Mouse (Mus musculus): ENCODE measurements around the gene Slc1a5. TPM values are rescaled to one million over a fixed set of nuclear protein-coding genes. Genes with fewer than 3 reads are reported as not detected.

Gene Slc1a5
- 43.7 and 48.7 TPM in 2 replicates for polyA plus RNA-seq (2016; fragmentation: Nextera tagmentation; extraction: Ambion mirVana)

DNA sequence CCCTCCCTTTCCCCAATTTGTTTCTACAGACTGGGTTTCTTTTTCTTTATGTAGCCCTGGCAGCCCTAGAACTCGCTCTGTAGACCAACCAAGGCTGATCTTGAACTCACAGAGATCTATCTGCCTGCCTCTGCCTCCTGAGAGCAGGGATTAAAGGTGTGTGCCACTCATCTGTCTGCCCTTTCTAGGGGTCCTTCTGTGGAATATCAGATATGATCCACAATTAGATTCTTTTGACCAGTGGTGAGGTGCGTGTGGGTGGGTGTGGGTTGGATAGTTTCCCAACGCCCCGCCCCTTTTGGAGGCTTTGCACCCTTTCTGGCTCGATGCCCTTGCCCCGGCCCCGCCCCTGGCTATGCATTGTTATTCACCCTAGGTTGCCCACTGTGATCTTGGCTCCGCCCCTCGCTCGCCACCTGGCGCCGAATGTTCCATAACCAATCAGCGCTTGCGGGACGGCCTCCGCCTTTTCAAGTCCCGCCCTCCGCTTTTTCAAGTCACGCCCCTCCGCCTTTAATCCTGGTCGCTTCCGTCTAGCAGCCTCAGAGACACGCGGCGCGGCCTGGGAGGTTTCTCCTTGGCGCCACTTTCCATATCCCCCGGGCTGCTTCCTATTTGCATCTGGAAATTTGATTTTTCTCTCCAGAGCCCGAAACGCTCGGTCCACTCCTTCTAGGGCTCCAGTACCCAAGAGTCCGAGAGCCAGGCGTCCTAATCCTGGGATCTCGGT, at the start of gene Slc1a5:
Gene Slc1a5 (plus strand): TSS at position 516 of the 730 bp plus-strand sequence.
- Histone ChIP-seq H3K27me3 (no peaks in the 10 kb centered on the region), H3K27ac (peak within 1 kb of the TSS; percentile 66), H3K9ac (replicated peaks) (peak within 1 kb of the TSS; percentile 81), H3K4me1 (replicated peaks) (peaks cover 36% of the 10 kb centered on the region), H3K9me3 (no peaks in the 10 kb centered on the region), H3K4me2 (peak within 1 kb of the TSS; percentile 100), H3K36me3 (peaks cover under 1% of the 10 kb centered on the region; the same call in 1 of the 2 replicates), H3K4me3 (replicated peaks) (peak within 1 kb of the TSS; percentile 80)
- ATAC-seq (ENCODE audit: insufficient number of reproducible peaks, insufficient read depth, low FRiP score, low TSS enrichment, low read depth) = peak; percentile 75
- 3% methylated on average over 34 of the region's 34 CpGs for WGBS

DNA sequence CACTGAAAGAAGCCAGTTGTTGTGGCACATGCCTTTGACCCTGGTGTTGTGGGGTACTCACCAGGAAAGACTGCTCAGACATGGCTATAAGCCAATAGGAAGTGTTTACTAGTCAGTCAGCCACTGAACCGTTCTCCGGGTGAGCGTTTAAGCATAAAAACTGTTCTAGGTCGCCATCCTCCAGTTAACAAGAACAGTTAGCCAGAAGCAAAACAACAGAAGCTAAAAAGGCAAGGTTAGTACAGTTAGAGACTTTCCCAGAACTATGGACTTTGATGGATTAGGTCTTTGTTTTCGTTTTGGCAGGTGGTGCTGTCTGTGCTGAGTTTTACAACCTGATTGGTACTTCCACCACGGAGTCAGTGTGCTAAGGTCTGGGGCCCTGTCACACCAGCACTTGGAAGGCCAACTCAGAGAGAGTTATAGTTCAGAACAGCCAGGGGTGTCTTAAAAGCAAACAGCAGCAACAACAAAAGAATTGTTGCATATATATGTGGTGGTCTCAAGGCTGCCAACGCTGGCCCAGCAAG, 49.2 kb upstream of the Slc1a5 start:
- Histone ChIP-seq H3K9ac (replicated peaks) (no peak overlapping the region), H3K4me2 (no peak overlapping the region), H3K9me3 (no peaks in the 10 kb centered on the region), H3K27me3 (no peaks in the 10 kb centered on the region), H3K27ac (no peak overlapping the region), H3K4me3 (replicated peaks) (no peak overlapping the region), H3K36me3 (no peaks in the 10 kb centered on the region), H3K4me1 (replicated peaks) (peaks cover 17% of the 10 kb centered on the region)
- ATAC-seq (ENCODE audit: insufficient number of reproducible peaks, insufficient read depth, low FRiP score, low TSS enrichment, low read depth) = no peak
- 50% methylated on average over 7 of the region's 7 CpGs for WGBS

DNA sequence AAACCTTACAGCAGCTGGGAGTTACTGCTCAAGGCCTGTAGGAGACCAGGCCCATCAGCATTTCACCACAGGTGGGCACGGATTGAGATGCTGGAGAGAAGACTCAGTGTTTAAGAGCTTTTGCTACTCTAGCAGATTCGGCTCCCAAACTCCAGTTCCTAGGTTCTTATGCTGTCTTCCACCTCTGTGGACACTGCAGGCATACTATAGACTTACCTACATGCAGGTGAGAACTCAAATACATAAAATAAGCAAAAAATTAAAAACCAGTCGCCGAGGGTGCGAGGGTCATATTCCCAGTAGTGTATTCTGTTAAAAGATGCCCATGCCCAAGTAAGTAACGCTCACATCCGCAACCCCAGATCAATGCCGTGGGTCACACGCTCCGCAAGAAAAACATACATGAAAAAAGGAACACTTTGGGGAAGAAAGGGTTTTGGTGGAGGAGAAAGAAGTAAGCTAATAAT, 43.5 kb upstream of the Slc1a5 start:
- no peak; the same call in 1 of the 2 replicates for ATAC-seq (ENCODE audit: insufficient number of reproducible peaks, insufficient read depth, low FRiP score, low TSS enrichment, low read depth)
- no peaks in the 10 kb centered on the region for H3K9me3 ChIP-seq
- peaks cover 4% of the 10 kb centered on the region; the same call in 1 of the 2 replicates for H3K36me3 ChIP-seq
- peak overlapping the region; percentile 89 for H3K4me2 ChIP-seq
- no peaks in the 10 kb centered on the region for H3K27me3 ChIP-seq
- 47% methylated on average over 10 of the region's 10 CpGs for WGBS
- peaks cover 23% of the 10 kb centered on the region for H3K4me1 ChIP-seq (replicated peaks)
- peak overlapping the region; percentile 79 for H3K4me3 ChIP-seq (replicated peaks)
- no peak overlapping the region for H3K27ac ChIP-seq
- H3K9ac ChIP-seq (replicated peaks) = no peak overlapping the region

DNA sequence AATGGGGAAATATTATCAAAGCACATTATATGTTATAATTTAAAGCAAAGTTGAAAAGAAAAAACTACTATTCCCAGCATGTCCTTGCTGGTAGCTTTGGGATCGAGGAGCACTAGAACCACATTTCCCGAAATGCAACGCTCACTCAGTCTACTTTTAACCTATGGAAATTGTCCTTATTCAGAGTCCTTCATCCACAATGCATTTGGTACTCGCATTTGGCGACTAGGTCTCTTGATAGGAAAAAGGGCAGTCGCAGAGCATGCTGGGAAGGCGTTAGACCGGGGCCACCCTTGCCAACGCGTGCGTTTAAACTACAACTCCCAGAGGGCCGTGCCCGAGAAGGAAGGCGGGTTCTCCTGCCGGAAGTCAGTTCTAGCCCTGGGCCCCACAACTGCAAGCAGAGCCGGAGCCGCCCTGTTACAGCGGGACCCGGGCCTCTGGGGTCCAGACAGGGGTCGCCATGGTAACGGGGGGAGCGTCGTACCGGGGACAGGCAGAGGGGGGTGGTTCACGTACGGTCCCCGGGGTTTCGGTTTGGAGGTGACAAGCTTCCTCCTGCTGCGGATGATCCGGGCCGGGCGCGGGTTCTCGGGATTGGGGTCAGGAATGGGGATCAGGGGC, 43.0 kb upstream of the Slc1a5 start, which contains the start of gene Ap2s1:
Gene Ap2s1 (plus strand): TSS at position 338 of the 624 bp plus-strand sequence.
- peak; percentile 94 for ATAC-seq (ENCODE audit: insufficient number of reproducible peaks, insufficient read depth, low FRiP score, low TSS enrichment, low read depth)
- WGBS = under 1% methylated on average over 34 of the region's 34 CpGs
- Histone ChIP-seq H3K9ac (replicated peaks) (peak within 1 kb of the TSS; percentile 89), H3K36me3 (peaks cover 9% of the 10 kb centered on the region), H3K27ac (peak within 1 kb of the TSS; percentile 45; the same call in 1 of the 2 replicates), H3K4me3 (replicated peaks) (peak within 1 kb of the TSS; percentile 79), H3K4me2 (peak within 1 kb of the TSS; percentile 89), H3K27me3 (no peaks in the 10 kb centered on the region), H3K9me3 (no peaks in the 10 kb centered on the region), H3K4me1 (replicated peaks) (peaks cover 23% of the 10 kb centered on the region)

DNA sequence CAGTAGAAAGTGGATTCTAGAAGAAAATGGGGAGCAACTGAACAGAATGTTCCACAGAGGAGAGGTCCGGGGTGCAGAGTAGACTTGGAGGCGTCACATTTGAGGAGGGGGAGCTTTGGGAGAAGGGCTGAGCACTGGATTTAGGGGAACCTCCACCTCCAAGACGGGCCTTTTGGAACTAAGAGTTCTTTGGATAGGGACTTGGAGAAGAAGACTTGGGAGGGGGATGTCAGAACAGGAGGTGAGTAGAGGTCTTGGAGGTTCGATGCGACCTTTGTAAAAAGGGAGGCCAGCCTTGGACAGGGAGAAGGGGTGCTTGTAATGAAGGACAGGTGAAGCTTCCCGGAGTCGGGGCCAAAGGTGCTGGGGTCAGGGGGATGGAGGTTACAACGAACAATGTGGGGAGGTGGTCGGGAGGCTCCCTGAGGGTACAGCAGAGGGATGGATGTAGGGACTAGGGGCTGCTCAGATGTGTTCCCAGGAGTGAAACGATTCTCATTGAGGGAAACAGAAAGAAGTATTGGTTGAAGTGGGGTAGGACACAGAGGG, 42.0 kb upstream of the Slc1a5 start:
- no peak overlapping the region for H3K27ac ChIP-seq
- peak overlapping the region; percentile 89 for H3K9ac ChIP-seq (replicated peaks)

DNA sequence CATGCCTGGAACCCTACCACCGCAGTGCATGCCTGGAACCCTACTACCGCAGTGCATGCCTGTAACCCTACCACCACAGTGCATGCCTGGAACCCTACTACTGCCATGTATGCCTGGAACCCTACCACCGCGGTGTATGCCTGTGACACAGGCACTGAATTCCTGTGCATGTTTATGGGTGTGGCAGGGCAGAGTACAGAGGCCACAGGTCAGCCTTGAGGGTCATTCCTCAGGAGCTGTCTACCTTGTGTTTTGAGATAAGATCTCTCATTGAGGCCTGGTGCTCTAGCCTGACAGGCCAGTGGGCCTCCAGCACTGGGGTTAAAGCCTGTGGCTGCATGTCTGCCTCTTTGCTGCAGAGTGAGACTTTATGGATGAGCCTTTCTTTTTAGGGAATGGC, 35.8 kb upstream of the Slc1a5 start:
- H3K9ac ChIP-seq (replicated peaks) = no peak overlapping the region
- no peaks in the 10 kb centered on the region for H3K9me3 ChIP-seq
- no peak overlapping the region for H3K4me2 ChIP-seq
- H3K27me3 ChIP-seq = no peaks in the 10 kb centered on the region
- ATAC-seq (ENCODE audit: insufficient number of reproducible peaks, insufficient read depth, low FRiP score, low TSS enrichment, low read depth) = no peak
- 0 out of 2 replicates have a peak, but pooled peaks cover 4% of the 10 kb centered on the region for H3K4me1 ChIP-seq (replicated peaks)
- H3K27ac ChIP-seq = no peak overlapping the region
- H3K36me3 ChIP-seq = peaks cover 68% of the 10 kb centered on the region
- 84% methylated on average over 4 of the region's 4 CpGs for WGBS
- H3K4me3 ChIP-seq (replicated peaks) = no peak overlapping the region

More for the DNA sequence above, 42.0 kb upstream of the Slc1a5 start:
- H3K4me2 ChIP-seq = peak overlapping the region; percentile 89
- H3K27me3 ChIP-seq = no peaks in the 10 kb centered on the region
- peaks cover 23% of the 10 kb centered on the region for H3K4me1 ChIP-seq (replicated peaks)
- WGBS = 57% methylated on average over 10 of the region's 10 CpGs
- no peaks in the 10 kb centered on the region for H3K9me3 ChIP-seq
- no peak for ATAC-seq (ENCODE audit: insufficient number of reproducible peaks, insufficient read depth, low FRiP score, low TSS enrichment, low read depth)
- peak overlapping the region; percentile 79 for H3K4me3 ChIP-seq (replicated peaks)
- H3K36me3 ChIP-seq = peaks cover 19% of the 10 kb centered on the region

DNA sequence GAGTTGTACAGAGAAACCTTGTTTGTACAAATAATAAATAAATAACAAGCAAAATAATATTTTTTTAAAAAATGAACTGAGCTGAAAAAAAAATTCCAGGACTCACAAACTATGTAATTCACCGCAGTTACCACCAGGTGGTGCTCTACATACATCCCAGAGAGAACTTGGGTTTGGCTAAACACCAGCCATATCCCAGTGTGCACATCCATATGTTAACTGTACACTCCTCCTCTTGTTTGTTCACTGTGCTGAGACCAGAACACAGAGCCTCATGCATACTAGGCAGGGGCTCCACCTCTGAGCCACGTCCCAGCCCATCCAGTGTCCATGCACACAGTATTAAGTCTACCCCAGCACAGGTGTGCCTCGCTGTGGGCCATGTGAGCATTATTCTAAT, 35.0 kb upstream of the Slc1a5 start:
- H3K27ac ChIP-seq = no peak overlapping the region
- no peaks in the 10 kb centered on the region for H3K27me3 ChIP-seq
- WGBS = 56% methylated on average over 3 of the region's 3 CpGs
- no peak overlapping the region for H3K4me2 ChIP-seq
- no peak overlapping the region for H3K4me3 ChIP-seq (replicated peaks)
- H3K4me1 ChIP-seq (replicated peaks) = 0 out of 2 replicates have a peak, but pooled peaks cover under 1% of the 10 kb centered on the region
- H3K9ac ChIP-seq (replicated peaks) = no peak overlapping the region
- peaks cover 71% of the 10 kb centered on the region for H3K36me3 ChIP-seq
- no peaks in the 10 kb centered on the region for H3K9me3 ChIP-seq
- no peak for ATAC-seq (ENCODE audit: insufficient number of reproducible peaks, insufficient read depth, low FRiP score, low TSS enrichment, low read depth)

DNA sequence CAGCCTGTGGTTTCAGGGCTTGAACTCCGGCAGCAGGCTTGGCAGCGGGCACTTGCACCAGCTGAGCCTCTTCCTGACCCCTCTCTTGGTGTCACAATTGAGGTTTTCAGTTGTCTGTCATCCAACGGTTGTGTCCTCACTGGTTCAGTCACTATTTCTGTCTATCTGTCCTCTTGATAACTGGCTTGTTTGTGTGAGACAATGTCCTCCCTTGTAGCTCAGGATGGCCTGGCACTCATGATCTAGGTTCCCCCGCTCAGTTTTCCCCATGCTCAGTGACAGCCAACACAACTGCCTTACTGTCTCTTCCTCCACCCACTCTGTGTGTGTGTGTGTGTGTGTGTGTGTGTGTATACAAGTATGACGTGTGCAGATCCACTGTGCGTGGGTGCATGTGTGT, 33.5 kb upstream of the Slc1a5 start:
- H3K9ac ChIP-seq (replicated peaks) = no peak overlapping the region
- WGBS = 94% methylated on average over 6 of the region's 6 CpGs

DNA sequence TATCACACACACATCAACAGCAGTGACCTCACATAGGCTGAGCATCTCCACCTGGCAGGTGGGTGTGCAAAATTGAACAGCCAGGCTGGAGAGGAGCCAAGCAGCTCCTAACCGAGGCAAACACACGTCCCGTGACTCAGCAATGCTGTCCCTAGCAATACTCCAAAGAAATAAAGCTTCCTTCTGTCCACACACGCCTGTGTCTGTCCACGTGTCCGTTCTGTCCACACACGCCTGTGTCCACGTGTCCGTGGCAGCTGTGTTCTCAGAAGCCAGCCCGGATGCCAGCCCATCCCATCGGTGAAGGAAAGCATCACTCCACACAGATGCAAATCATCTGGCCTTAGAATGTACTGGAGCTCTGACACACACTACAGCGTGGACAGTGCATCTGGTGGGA, 29.1 kb upstream of the Slc1a5 start:
- WGBS = 87% methylated on average over 12 of the region's 12 CpGs
- H3K27ac ChIP-seq = no peak overlapping the region

More for the DNA sequence above, 33.5 kb upstream of the Slc1a5 start:
- H3K4me1 ChIP-seq (replicated peaks) = no peaks in the 10 kb centered on the region
- H3K36me3 ChIP-seq = peaks cover 68% of the 10 kb centered on the region
- no peak overlapping the region for H3K4me3 ChIP-seq (replicated peaks)
- H3K27ac ChIP-seq = no peak overlapping the region
- no peak for ATAC-seq (ENCODE audit: insufficient number of reproducible peaks, insufficient read depth, low FRiP score, low TSS enrichment, low read depth)
- H3K9me3 ChIP-seq = no peaks in the 10 kb centered on the region
- H3K27me3 ChIP-seq = no peaks in the 10 kb centered on the region
- H3K4me2 ChIP-seq = no peak overlapping the region

DNA sequence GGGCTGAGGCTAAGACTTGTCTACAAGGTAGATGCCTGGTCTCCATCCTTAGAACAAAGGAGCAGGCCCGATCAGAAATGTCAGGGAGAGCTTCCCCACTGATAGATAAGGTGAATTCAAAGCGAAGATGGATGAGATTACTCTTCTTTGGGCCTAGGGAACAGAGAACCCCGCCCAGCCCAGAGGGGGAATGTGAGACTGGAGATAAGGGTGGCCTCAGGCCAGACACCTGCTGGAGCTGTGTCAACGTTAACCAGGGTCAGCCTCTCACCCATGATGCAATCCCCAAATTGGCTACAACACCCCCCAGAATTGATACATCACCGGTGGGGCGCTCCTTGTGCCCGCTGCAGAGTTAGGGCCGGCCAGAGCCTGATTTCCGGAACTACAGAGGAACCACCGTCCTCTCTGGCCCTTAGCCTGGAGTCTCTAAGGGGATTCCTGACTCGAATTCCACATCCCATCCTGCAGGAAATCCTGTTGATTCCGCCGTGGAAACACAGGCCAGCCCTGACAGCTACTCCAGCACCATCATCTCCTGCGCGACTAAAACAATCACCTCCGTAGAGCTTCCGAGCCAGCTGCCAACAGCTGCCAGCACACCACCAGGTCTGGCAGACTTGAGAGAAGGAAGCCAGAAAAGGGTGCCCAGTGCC, 25.6 kb upstream of the Slc1a5 start:
- WGBS = 65% methylated on average over 17 of the region's 17 CpGs

More for the DNA sequence above, 29.1 kb upstream of the Slc1a5 start:
- Histone ChIP-seq H3K9me3 (no peaks in the 10 kb centered on the region), H3K9ac (replicated peaks) (no peak overlapping the region), H3K27me3 (no peaks in the 10 kb centered on the region), H3K4me1 (replicated peaks) (no peaks in the 10 kb centered on the region), H3K4me2 (no peak overlapping the region), H3K4me3 (replicated peaks) (no peak overlapping the region), H3K36me3 (peaks cover 33% of the 10 kb centered on the region)
- ATAC-seq (ENCODE audit: insufficient number of reproducible peaks, insufficient read depth, low FRiP score, low TSS enrichment, low read depth) = no peak

More for the DNA sequence above, 25.6 kb upstream of the Slc1a5 start:
- Histone ChIP-seq H3K4me1 (replicated peaks) (peaks cover 8% of the 10 kb centered on the region), H3K9me3 (no peaks in the 10 kb centered on the region), H3K27ac (no peak overlapping the region), H3K4me2 (no peak overlapping the region), H3K9ac (replicated peaks) (no peak overlapping the region), H3K36me3 (0 out of 2 replicates have a peak, but pooled peaks cover 2% of the 10 kb centered on the region), H3K4me3 (replicated peaks) (no peak overlapping the region), H3K27me3 (no peaks in the 10 kb centered on the region)
- no peak for ATAC-seq (ENCODE audit: insufficient number of reproducible peaks, insufficient read depth, low FRiP score, low TSS enrichment, low read depth)

Data from limb, embryonic 12.5 days (tissue).